Mouse (Mus musculus) lung, postnatal 0 days (tissue): ENCODE results near the gene Wapl. TPM values are rescaled to one million over a fixed set of nuclear protein-coding genes. Genes with fewer than 3 reads are reported as not detected.

Experiments used
- ATAC-seq: fragments of 200-750 bp; cut with Nextera tagmentation; 2 replicates; pipeline ENCODE4 v1.8.0; 2017; ENCODE audit warnings: moderate library complexity
- DNase-seq: peaks from one replicate; pipeline ENCODE4 v3.0.0-alpha.2; 2016; ENCODE audit warnings: low spot score
- H3K27ac ChIP-seq: fragments of 300-500 bp; sonication (generic); 2 replicates; pipeline ENCODE4 v1.5.1; 2014; ENCODE audit warnings: antibody characterized with exemption, mild to moderate bottlenecking, low read length, mixed read lengths
- H3K27me3 ChIP-seq: fragments of 300-500 bp; sonication (generic); replicated peaks from 2 replicates; pipeline ENCODE4 v1.6.1; 2014; ENCODE audit warnings: low read length, mixed read lengths; ENCODE audit not compliant: insufficient read depth
- H3K36me3 ChIP-seq: fragments of 300-500 bp; sonication (generic); 2 replicates; pipeline ENCODE4 v1.6.1; 2014; ENCODE audit warnings: low read length, mixed read lengths; ENCODE audit not compliant: insufficient read depth
- H3K4me1 ChIP-seq: fragments of 300-500 bp; sonication (generic); 2 replicates; pipeline ENCODE4 v1.6.1; 2014; ENCODE audit warnings: antibody characterized with exemption, low read depth, low read length, mixed read lengths; ENCODE audit not compliant: insufficient read depth
- H3K4me2 ChIP-seq: fragments of 300-500 bp; sonication (generic); replicated peaks from 2 replicates; pipeline ENCODE4 v1.6.1; 2014; ENCODE audit warnings: low read depth, mild to moderate bottlenecking, low read length, moderate library complexity, mixed read lengths
- H3K4me3 ChIP-seq: fragments of 300-500 bp; sonication (generic); 2 replicates; pipeline ENCODE4 v1.5.1; 2014; ENCODE audit warnings: low read depth, low read length
- H3K9ac ChIP-seq: fragments of 300-500 bp; sonication (generic); replicated peaks from 2 replicates; pipeline ENCODE4 v1.6.1; 2014; ENCODE audit warnings: low read depth, mild to moderate bottlenecking
- H3K9me3 ChIP-seq: fragments of 300-500 bp; sonication (generic); 2 replicates; pipeline ENCODE4 v1.6.1; 2016; ENCODE audit warnings: low read length, mixed read lengths
- CTCF ChIP-seq: IDR thresholded peaks from 2 replicates; pipeline ENCODE4 v1.5.1; 2016; ENCODE audit warnings: antibody characterized with exemption, mild to moderate bottlenecking
- EP300 ChIP-seq: IDR thresholded peaks from 2 replicates; pipeline ENCODE4 v1.6.1; 2016; ENCODE audit warnings: antibody characterized with exemption, mild to moderate bottlenecking, control low read depth
- WGBS: fragments of 180-500 bp; shearing (Covaris S2); extraction: QIAGEN DNeasy Blood & Tissue Kit; methylation state at CpG from one replicate; pipeline ENCODE4 v1.1.7; 2014; 5-methylcytosine and 5-hydroxymethylcytosine counted together
- polyA plus RNA-seq: library from polyadenylated mRNA; unstranded; fragments of >200 nt; fragmentation: Nextera tagmentation; extraction: Ambion mirVana; gene quantifications from 2 replicates; pipeline ENCODE4 v1.2.1, GENCODE M21; 2015

Gene Wapl
- polyA plus RNA-seq, 1 experiment from 2014 or later: 19.9 TPM

GRCm38 (mm10) chr14:34675347-34675865 lies 1.7 kb downstream of the Wapl start:
- no peak for DNase-seq
- H3K36me3 ChIP-seq: no peaks in the 10 kb centered on the region
- H3K4me2 ChIP-seq: peak overlapping the region; percentile 57
- WGBS: 39% methylated on average over 5 of the region's 5 CpGs
- no peak for ATAC-seq
- peak overlapping the region; percentile 89 for H3K4me3 ChIP-seq
- no peak overlapping the region for H3K9ac ChIP-seq
- TF ChIP-seq CTCF: no peak
- no peak for TF ChIP-seq EP300
- H3K27me3 ChIP-seq: no peaks in the 10 kb centered on the region
- H3K4me1 ChIP-seq: no peaks in the 10 kb centered on the region
- H3K27ac ChIP-seq: no peak overlapping the region
- H3K9me3 ChIP-seq: no peaks in the 10 kb centered on the region

- Histone ChIP-seq H3K27ac (no peak overlapping the region), H3K36me3 (0 out of 2 replicates have a peak, but pooled peaks cover 3% of the 10 kb centered on the region), H3K4me3 (no peak overlapping the region), H3K4me1 (no peaks in the 10 kb centered on the region), H3K9me3 (no peaks in the 10 kb centered on the region), H3K4me2 (no peak overlapping the region), H3K27me3 (no peaks in the 10 kb centered on the region), H3K9ac (no peak overlapping the region)
- no peak for TF ChIP-seq CTCF
- no peak for TF ChIP-seq EP300
- ATAC-seq (no peak), DNase-seq (no peak)
- 88% methylated on average over 2 of the region's 2 CpGs for WGBS
Observed at GRCm38 (mm10) chr14:34680815-34681214, 7.1 kb downstream of the Wapl start.

- Histone ChIP-seq H3K27ac (no peak overlapping the region), H3K27me3 (no peaks in the 10 kb centered on the region), H3K36me3 (0 out of 2 replicates have a peak, but pooled peaks cover 3% of the 10 kb centered on the region), H3K4me3 (no peak overlapping the region), H3K9ac (no peak overlapping the region), H3K9me3 (no peaks in the 10 kb centered on the region), H3K4me2 (no peak overlapping the region), H3K4me1 (no peaks in the 10 kb centered on the region)
- ATAC-seq: no peak
- DNase-seq: no peak
- no peak for TF ChIP-seq EP300
- TF ChIP-seq CTCF: no peak
Observed at GRCm38 (mm10) chr14:34684989-34685388, 11.3 kb downstream of the Wapl start.

- peaks cover 9% of the 10 kb centered on the region; the same call in 1 of the 2 replicates for H3K36me3 ChIP-seq
- ATAC-seq: no peak
Observed at GRCm38 (mm10) chr14:34693970-34694369, 20.2 kb downstream of the Wapl start.

GRCm38 (mm10) chr14:34697376-34697775 lies 23.6 kb downstream of the Wapl start:
- Histone ChIP-seq H3K36me3 (peaks cover 2% of the 10 kb centered on the region; the same call in 1 of the 2 replicates), H3K9me3 (no peaks in the 10 kb centered on the region), H3K9ac (no peak overlapping the region), H3K4me3 (no peak overlapping the region), H3K27ac (no peak overlapping the region), H3K4me2 (no peak overlapping the region), H3K27me3 (no peaks in the 10 kb centered on the region), H3K4me1 (no peaks in the 10 kb centered on the region)
- 79% methylated on average over 1 of the region's 1 CpGs for WGBS
- no peak for TF ChIP-seq EP300
- TF ChIP-seq CTCF: no peak
- no peak for DNase-seq
- no peak for ATAC-seq

More at GRCm38 (mm10) chr14:34693970-34694369, 20.2 kb downstream of the Wapl start:
- no peak overlapping the region for H3K4me3 ChIP-seq
- no peak for DNase-seq
- H3K4me2 ChIP-seq: no peak overlapping the region
- 93% methylated on average over 4 of the region's 4 CpGs for WGBS
- H3K4me1 ChIP-seq: no peaks in the 10 kb centered on the region
- H3K27me3 ChIP-seq: no peaks in the 10 kb centered on the region
- TF ChIP-seq CTCF: no peak
- TF ChIP-seq EP300: no peak
- H3K9me3 ChIP-seq: no peaks in the 10 kb centered on the region
- H3K9ac ChIP-seq: no peak overlapping the region
- H3K27ac ChIP-seq: no peak overlapping the region

GRCm38 (mm10) chr14:34710209-34710608 lies 36.5 kb downstream of the Wapl start:
- Histone ChIP-seq H3K9ac (no peak overlapping the region), H3K4me1 (no peaks in the 10 kb centered on the region), H3K4me2 (no peak overlapping the region), H3K9me3 (no peaks in the 10 kb centered on the region), H3K4me3 (no peak overlapping the region), H3K36me3 (no peaks in the 10 kb centered on the region), H3K27me3 (no peaks in the 10 kb centered on the region), H3K27ac (no peak overlapping the region)
- DNase-seq: no peak
- 86% methylated on average over 2 of the region's 2 CpGs for WGBS
- no peak for TF ChIP-seq CTCF
- TF ChIP-seq EP300: no peak
- no peak for ATAC-seq

GRCm38 (mm10) chr14:34712027-34712426 lies 38.3 kb downstream of the Wapl start:
- Histone ChIP-seq H3K9ac (no peak overlapping the region), H3K36me3 (no peaks in the 10 kb centered on the region), H3K4me2 (no peak overlapping the region), H3K27ac (no peak overlapping the region), H3K4me1 (no peaks in the 10 kb centered on the region), H3K27me3 (no peaks in the 10 kb centered on the region), H3K4me3 (no peak overlapping the region), H3K9me3 (no peaks in the 10 kb centered on the region)
- no peak for DNase-seq
- no peak for TF ChIP-seq EP300
- no peak for TF ChIP-seq CTCF
- ATAC-seq: no peak
- 89% methylated on average over 3 of the region's 3 CpGs for WGBS
